8 mouse cellular contexts compared by ENCODE assay signal in genomic region chr7:75827850-75828249, GRCm38 (mm10). TPM values are rescaled to one million over a fixed set of nuclear protein-coding genes. Genes with fewer than 3 reads are reported as not detected.
A peak's percentile ranks its signal among the peaks of the same experiment; 100 is the strongest.
DNase-seq lines count a peak whose midpoint lies in the region.

No protein-coding gene starts in this region.

- no peaks in the 10 kb centered on the region for H3K36me3 ChIP-seq in midbrain, embryonic 10.5 days

- no peak overlapping the region for H3K27ac ChIP-seq in midbrain, embryonic 10.5 days (replicated peaks)

- no peaks in the 10 kb centered on the region for H3K27me3 ChIP-seq in midbrain, embryonic 10.5 days (ENCODE audit: low read depth, poor library complexity, severe bottlenecking)

- H3K9me3 ChIP-seq in midbrain, embryonic 10.5 days (replicated peaks): no peaks in the 10 kb centered on the region

- H3K4me1 ChIP-seq in midbrain, embryonic 10.5 days: 0 out of 2 replicates have a peak, but pooled peaks cover 2% of the 10 kb centered on the region

- intact Hi-C loops in left cerebral cortex, postnatal 4 days (cut with DNase I): no loop called here

- 34% methylated on average over 10 of the region's 10 CpGs for WGBS in midbrain, embryonic 10.5 days

- no peak overlapping the region for H3K4me3 ChIP-seq in midbrain, embryonic 10.5 days

- peak; percentile 75 to 78 for DNase-seq in B cell, adult 2 months
- peak; percentile 41 for DNase-seq in adrenal gland, adult 8-10 months
- DNase-seq in embryo, embryonic 11 days: peak; percentile 81
- peak; percentile 66 to 86 for DNase-seq in heart, adult 18-20 months
- DNase-seq in kidney, adult 11 months: peak; percentile 63
- DNase-seq in left cerebral cortex, postnatal 4 days: peak; percentile 68
- peak; percentile 77 for DNase-seq in midbrain, embryonic 10.5 days (ENCODE audit: low spot score)
- DNase-seq in spleen, adult 12 weeks (ENCODE audit: low spot score): peak; percentile 74

RNA-seq across cellular contexts. Expression of gene Klhl25, which starts 20.3 kb away (rescaled TPM):
- 10 to 100 TPM; 15.2 to 18.5 (median 17.5) TPM for total RNA-seq in adrenal gland, adult 8-10 months (2022)
- 1 to 10 TPM; 4.0 to 4.4 TPM for total RNA-seq in heart, adult 18-20 months (2021)
- total RNA-seq in left cerebral cortex, postnatal 4 days (2021): 10 to 100 TPM; 29.6 to 33.5 TPM
- 23.7 and 25.0 TPM in 2 replicates for polyA plus RNA-seq in midbrain, embryonic 10.5 days (2016; fragmentation: Nextera tagmentation; extraction: Ambion mirVana)
